Mouse (Mus musculus): ENCODE data around the gene Ccdc32. TPM values are rescaled to one million over a fixed set of nuclear protein-coding genes. Genes with fewer than 3 reads are reported as not detected.

Ccdc32 gene
- 40.7 and 44.6 TPM in 2 replicates for polyA plus RNA-seq (2015; fragmentation: Nextera tagmentation; extraction: Ambion mirVana)

DNA sequence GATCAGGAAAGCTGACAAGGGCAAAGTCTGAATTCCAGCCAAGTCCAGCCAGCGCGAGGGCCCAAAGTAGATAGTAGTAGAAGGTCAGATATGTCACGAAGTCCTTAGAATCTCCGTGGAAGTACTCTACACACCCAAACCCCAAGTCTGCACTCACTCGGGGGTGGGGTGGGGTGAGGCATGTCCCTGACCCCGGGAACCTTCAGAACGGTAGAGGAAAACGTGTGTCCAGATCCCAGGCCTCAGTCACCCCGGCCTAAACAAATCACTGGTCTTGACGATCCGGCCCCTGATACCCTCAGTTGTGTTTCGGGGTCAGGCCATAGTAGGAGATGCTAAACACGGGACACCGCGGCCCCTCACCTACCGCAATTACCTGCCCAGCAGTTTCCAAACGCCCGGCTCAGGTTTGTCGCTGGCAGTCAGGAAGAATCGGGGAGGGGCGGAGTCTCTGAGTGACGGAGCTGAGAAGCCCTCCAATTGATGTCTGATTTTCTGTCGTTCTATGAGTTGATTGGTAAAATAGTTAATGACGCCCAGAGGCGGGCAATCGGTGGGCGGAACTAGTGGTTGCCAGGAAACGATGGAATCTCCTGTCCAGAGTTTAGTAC lies at the start of gene Ccdc32:
Gene Ccdc32, minus strand, starts transcription at position 453 of the 611 bp plus-strand sequence.
- Histone ChIP-seq H3K9ac (ENCODE audit: low read depth, low read length) (peak within 1 kb of the TSS; percentile 64), H3K4me2 (ENCODE audit: low read length) (peak within 1 kb of the TSS; percentile 85), H3K4me1 (ENCODE audit: control insufficient read depth, insufficient read depth, low read length) (peaks cover 15% of the 10 kb centered on the region), H3K4me3 (ENCODE audit: low read depth, low read length) (peak within 1 kb of the TSS; percentile 56), H3K27me3 (ENCODE audit: control insufficient read depth, insufficient read depth, low read depth, low read length) (no peaks in the 10 kb centered on the region), H3K27ac (ENCODE audit: low read length) (no peak within 1 kb of the TSS), H3K9me3 (replicated peaks; ENCODE audit: control insufficient read depth, low read length, poor library complexity, severe bottlenecking) (no peaks in the 10 kb centered on the region), H3K36me3 (ENCODE audit: control insufficient read depth, insufficient read depth, low read length) (no peaks in the 10 kb centered on the region)
- WGBS, result under 1% methylated on average over 28 of the region's 28 CpGs
- ATAC-seq, result peak; percentile 97

DNA sequence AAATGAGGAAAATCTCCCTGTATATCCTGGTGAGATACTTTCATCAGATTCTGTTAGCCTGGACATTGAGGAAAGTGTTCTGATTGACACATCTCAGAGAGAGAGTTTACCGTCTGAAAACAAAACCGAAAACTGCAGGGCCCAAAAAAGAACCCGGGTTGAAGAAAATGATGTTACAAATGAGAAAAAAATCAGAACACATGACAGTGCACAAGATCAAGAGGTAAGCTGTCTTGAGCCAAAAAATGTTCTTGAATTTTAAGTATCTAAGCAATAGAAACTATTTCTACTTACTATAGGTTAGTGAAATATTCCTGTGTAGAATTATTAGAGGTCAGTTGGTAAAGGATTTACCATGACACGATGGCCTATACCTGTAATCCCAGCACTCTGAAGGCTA lies 43.2 kb upstream of the Ccdc32 start:
- H3K36me3 ChIP-seq (ENCODE audit: control insufficient read depth, insufficient read depth, low read length), result no peaks in the 10 kb centered on the region
- H3K27ac ChIP-seq (ENCODE audit: low read length), result no peak overlapping the region
- WGBS, result 94% methylated on average over 4 of the region's 4 CpGs
- H3K27me3 ChIP-seq (ENCODE audit: control insufficient read depth, insufficient read depth, low read depth, low read length), result no peaks in the 10 kb centered on the region
- no peak overlapping the region for H3K4me3 ChIP-seq (ENCODE audit: low read depth, low read length)
- H3K9ac ChIP-seq (ENCODE audit: low read depth, low read length), result no peak overlapping the region
- H3K4me2 ChIP-seq (ENCODE audit: low read length), result no peak overlapping the region
- ATAC-seq, result no peak
- no peaks in the 10 kb centered on the region for H3K9me3 ChIP-seq (replicated peaks; ENCODE audit: control insufficient read depth, low read length, poor library complexity, severe bottlenecking)
- no peaks in the 10 kb centered on the region for H3K4me1 ChIP-seq (ENCODE audit: control insufficient read depth, insufficient read depth, low read length)

- H3K4me1 ChIP-seq (ENCODE audit: control insufficient read depth, insufficient read depth, low read length), result no peaks in the 10 kb centered on the region
- no peaks in the 10 kb centered on the region for H3K9me3 ChIP-seq (replicated peaks; ENCODE audit: control insufficient read depth, low read length, poor library complexity, severe bottlenecking)
- no peak overlapping the region for H3K4me2 ChIP-seq (ENCODE audit: low read length)
- H3K27ac ChIP-seq (ENCODE audit: low read length), result no peak overlapping the region
- H3K27me3 ChIP-seq (ENCODE audit: control insufficient read depth, insufficient read depth, low read depth, low read length), result no peaks in the 10 kb centered on the region
- WGBS, result 99% methylated on average over 2 of the region's 2 CpGs
- ATAC-seq, result no peak
- H3K36me3 ChIP-seq (ENCODE audit: control insufficient read depth, insufficient read depth, low read length), result no peaks in the 10 kb centered on the region
- no peak overlapping the region for H3K9ac ChIP-seq (ENCODE audit: low read depth, low read length)
- H3K4me3 ChIP-seq (ENCODE audit: low read depth, low read length), result no peak overlapping the region
These were observed 30.9 kb upstream of the Ccdc32 start for GRCm38 (mm10) chr2:119060139-119060538.

- WGBS, result 91% methylated on average over 4 of the region's 4 CpGs
- Histone ChIP-seq H3K9ac (ENCODE audit: low read depth, low read length) (no peak overlapping the region), H3K4me3 (ENCODE audit: low read depth, low read length) (no peak overlapping the region), H3K4me1 (ENCODE audit: control insufficient read depth, insufficient read depth, low read length) (peaks cover 6% of the 10 kb centered on the region), H3K27me3 (ENCODE audit: control insufficient read depth, insufficient read depth, low read depth, low read length) (no peaks in the 10 kb centered on the region), H3K36me3 (ENCODE audit: control insufficient read depth, insufficient read depth, low read length) (no peaks in the 10 kb centered on the region), H3K9me3 (replicated peaks; ENCODE audit: control insufficient read depth, low read length, poor library complexity, severe bottlenecking) (no peaks in the 10 kb centered on the region), H3K4me2 (ENCODE audit: low read length) (no peak overlapping the region), H3K27ac (ENCODE audit: low read length) (no peak overlapping the region)
- no peak for ATAC-seq
These were observed 21.0 kb upstream of the Ccdc32 start for GRCm38 (mm10) chr2:119050132-119050650.

- Histone ChIP-seq H3K36me3 (ENCODE audit: control insufficient read depth, insufficient read depth, low read length) (no peaks in the 10 kb centered on the region), H3K27me3 (ENCODE audit: control insufficient read depth, insufficient read depth, low read depth, low read length) (no peaks in the 10 kb centered on the region), H3K4me1 (ENCODE audit: control insufficient read depth, insufficient read depth, low read length) (peaks cover 6% of the 10 kb centered on the region), H3K4me2 (ENCODE audit: low read length) (peak overlapping the region; percentile 76), H3K9me3 (replicated peaks; ENCODE audit: control insufficient read depth, low read length, poor library complexity, severe bottlenecking) (no peaks in the 10 kb centered on the region), H3K27ac (ENCODE audit: low read length) (no peak overlapping the region), H3K4me3 (ENCODE audit: low read depth, low read length) (peak overlapping the region; percentile 55), H3K9ac (ENCODE audit: low read depth, low read length) (peak overlapping the region; percentile 58)
- WGBS, result 17% methylated on average over 4 of the region's 4 CpGs
- ATAC-seq, result no peak
These were observed 18.7 kb upstream of the Ccdc32 start for GRCm38 (mm10) chr2:119047849-119048248.

DNA sequence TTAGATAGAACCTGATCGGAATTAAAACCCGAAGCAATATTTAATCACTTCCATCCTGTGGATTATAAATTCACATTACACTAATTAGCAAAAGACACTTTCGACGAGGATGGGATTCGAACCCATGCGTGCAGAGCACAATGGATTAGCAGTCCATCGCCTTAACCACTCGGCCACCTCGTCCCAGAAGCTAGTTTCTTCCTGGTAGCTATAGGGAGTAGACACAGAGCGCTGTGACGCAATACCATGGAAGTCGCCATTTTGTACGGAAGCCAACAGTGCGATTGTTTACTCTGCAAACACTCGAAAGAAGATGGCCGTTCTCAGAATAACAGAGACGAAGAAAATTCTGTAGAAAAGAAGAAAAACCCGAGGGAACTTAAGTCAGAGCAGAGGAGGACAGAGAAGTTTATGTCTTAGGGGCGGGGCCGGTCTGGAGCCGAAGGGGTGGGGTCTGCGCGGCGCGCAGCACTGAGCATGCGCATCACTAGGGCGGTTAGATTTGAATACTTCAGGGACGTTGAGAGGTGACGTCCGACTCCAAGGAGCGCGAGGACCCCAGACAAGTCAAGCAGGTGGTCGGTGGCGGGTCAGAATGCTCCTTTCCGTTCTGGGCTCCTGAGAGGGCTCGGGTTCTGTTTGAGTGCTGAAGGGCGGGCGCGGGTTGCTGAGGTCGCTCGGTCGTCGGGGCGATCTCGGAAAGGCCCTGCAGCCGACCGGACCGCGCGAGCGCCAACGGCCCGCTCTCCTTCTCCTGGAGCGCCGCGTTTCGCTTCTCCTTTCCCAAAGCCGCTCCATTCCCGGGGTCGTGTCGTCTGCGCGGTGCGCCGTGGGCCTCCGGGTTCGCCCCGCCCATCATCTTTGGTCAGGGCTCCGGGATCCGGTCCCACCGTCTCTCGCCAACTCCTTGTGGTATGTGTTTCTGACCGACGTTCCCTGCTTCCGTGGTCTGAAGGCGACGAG lies 17.7 kb upstream of the Ccdc32 start, which contains the start of gene Knl1:
Gene Knl1, plus strand, starts transcription at position 471 of the 963 bp plus-strand sequence.
- no peaks in the 10 kb centered on the region for H3K36me3 ChIP-seq (ENCODE audit: control insufficient read depth, insufficient read depth, low read length)
- WGBS, result under 1% methylated on average over 77 of the region's 77 CpGs
- peak within 1 kb of the TSS; percentile 55 for H3K4me3 ChIP-seq (ENCODE audit: low read depth, low read length)
- no peaks in the 10 kb centered on the region for H3K9me3 ChIP-seq (replicated peaks; ENCODE audit: control insufficient read depth, low read length, poor library complexity, severe bottlenecking)
- H3K27ac ChIP-seq (ENCODE audit: low read length), result peak within 1 kb of the TSS; percentile 63
- ATAC-seq, result peak; percentile 97
- peak within 1 kb of the TSS; percentile 76 for H3K4me2 ChIP-seq (ENCODE audit: low read length)
- H3K27me3 ChIP-seq (ENCODE audit: control insufficient read depth, insufficient read depth, low read depth, low read length), result no peaks in the 10 kb centered on the region
- H3K4me1 ChIP-seq (ENCODE audit: control insufficient read depth, insufficient read depth, low read length), result peaks cover 6% of the 10 kb centered on the region
- peak within 1 kb of the TSS; percentile 58 for H3K9ac ChIP-seq (ENCODE audit: low read depth, low read length)

DNA sequence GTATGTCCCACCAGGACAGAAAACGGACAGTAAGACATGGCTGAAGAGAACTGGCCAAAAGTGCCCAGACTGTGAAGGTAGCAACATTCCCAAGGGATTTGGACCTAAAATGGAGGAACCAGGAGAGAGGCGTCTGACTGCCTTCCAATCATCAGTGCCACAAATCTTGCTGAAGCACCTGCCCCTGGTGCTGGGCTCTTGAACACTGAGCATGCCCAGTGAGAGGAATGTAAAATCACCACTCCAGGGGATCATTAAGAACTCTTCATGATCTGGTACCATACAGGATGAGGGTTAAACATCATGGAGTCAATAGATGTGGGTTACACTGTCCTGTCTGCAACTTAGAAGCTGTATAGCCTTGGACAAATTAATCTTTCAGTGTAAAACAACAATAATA lies 16.0 kb upstream of the Ccdc32 start:
- H3K27ac ChIP-seq (ENCODE audit: low read length), result no peak overlapping the region
- H3K4me3 ChIP-seq (ENCODE audit: low read depth, low read length), result no peak overlapping the region
- H3K4me2 ChIP-seq (ENCODE audit: low read length), result no peak overlapping the region
- 72% methylated on average over 2 of the region's 2 CpGs for WGBS
- H3K36me3 ChIP-seq (ENCODE audit: control insufficient read depth, insufficient read depth, low read length), result no peaks in the 10 kb centered on the region
- H3K27me3 ChIP-seq (ENCODE audit: control insufficient read depth, insufficient read depth, low read depth, low read length), result no peaks in the 10 kb centered on the region
- H3K9me3 ChIP-seq (replicated peaks; ENCODE audit: control insufficient read depth, low read length, poor library complexity, severe bottlenecking), result no peaks in the 10 kb centered on the region
- peaks cover 6% of the 10 kb centered on the region for H3K4me1 ChIP-seq (ENCODE audit: control insufficient read depth, insufficient read depth, low read length)
- no peak overlapping the region for H3K9ac ChIP-seq (ENCODE audit: low read depth, low read length)
- no peak for ATAC-seq

- H3K27ac ChIP-seq (ENCODE audit: low read length), result no peak overlapping the region
- no peak overlapping the region for H3K9ac ChIP-seq (ENCODE audit: low read depth, low read length)
- H3K4me1 ChIP-seq (ENCODE audit: control insufficient read depth, insufficient read depth, low read length), result peaks cover under 1% of the 10 kb centered on the region; the same call in 1 of the 2 replicates
- WGBS, result 55% methylated on average over 4 of the region's 4 CpGs
- ATAC-seq, result no peak
- no peak overlapping the region for H3K4me2 ChIP-seq (ENCODE audit: low read length)
- H3K9me3 ChIP-seq (replicated peaks; ENCODE audit: control insufficient read depth, low read length, poor library complexity, severe bottlenecking), result no peaks in the 10 kb centered on the region
- peaks cover 4% of the 10 kb centered on the region for H3K36me3 ChIP-seq (ENCODE audit: control insufficient read depth, insufficient read depth, low read length)
- no peaks in the 10 kb centered on the region for H3K27me3 ChIP-seq (ENCODE audit: control insufficient read depth, insufficient read depth, low read depth, low read length)
- H3K4me3 ChIP-seq (ENCODE audit: low read depth, low read length), result no peak overlapping the region
These were observed 11.7 kb upstream of the Ccdc32 start for GRCm38 (mm10) chr2:119040882-119041281.

GRCm38 (mm10) chr2:119035397-119035745 lies 6.2 kb upstream of the Ccdc32 start:
- H3K4me1 ChIP-seq (ENCODE audit: control insufficient read depth, insufficient read depth, low read length), result peaks cover 9% of the 10 kb centered on the region
- H3K27me3 ChIP-seq (ENCODE audit: control insufficient read depth, insufficient read depth, low read depth, low read length), result no peaks in the 10 kb centered on the region
- no peak for ATAC-seq
- peak overlapping the region; percentile 69 for H3K4me2 ChIP-seq (ENCODE audit: low read length)
- peaks cover 4% of the 10 kb centered on the region for H3K36me3 ChIP-seq (ENCODE audit: control insufficient read depth, insufficient read depth, low read length)
- 6% methylated on average over 7 of the region's 7 CpGs for WGBS
- peak overlapping the region; percentile 81 for H3K9ac ChIP-seq (ENCODE audit: low read depth, low read length)
- peak overlapping the region; percentile 95 for H3K4me3 ChIP-seq (ENCODE audit: low read depth, low read length)
- no peaks in the 10 kb centered on the region for H3K9me3 ChIP-seq (replicated peaks; ENCODE audit: control insufficient read depth, low read length, poor library complexity, severe bottlenecking)
- H3K27ac ChIP-seq (ENCODE audit: low read length), result peak overlapping the region; percentile 86

Measured in midbrain, embryonic 16.5 days (tissue).